Mouse (Mus musculus): Measurements from ENCODE around the gene Scamp1.

Gene Scamp1

DNA sequence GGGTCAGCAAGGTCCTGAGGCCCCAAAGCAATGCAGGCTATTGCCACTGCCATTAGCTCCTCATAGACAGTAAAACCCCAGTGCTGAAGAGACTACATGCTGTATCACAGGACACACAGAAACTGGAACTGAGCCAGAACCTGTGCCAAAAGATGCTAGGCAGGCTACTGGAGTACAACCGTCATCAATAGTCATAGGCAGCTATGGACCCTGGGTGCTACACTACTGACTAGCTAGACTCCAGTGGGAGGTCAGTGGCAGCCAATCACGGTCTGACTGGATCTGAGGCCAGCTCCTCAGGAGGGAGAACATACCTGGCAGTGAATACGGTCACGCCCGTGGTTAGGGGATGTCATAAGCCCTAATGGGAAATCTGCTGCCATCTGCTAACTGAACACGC, 14.4 kb downstream of the Scamp1 start:
- DNase-seq (ENCODE audit: low spot score in 2 of 2), result no peak

DNA sequence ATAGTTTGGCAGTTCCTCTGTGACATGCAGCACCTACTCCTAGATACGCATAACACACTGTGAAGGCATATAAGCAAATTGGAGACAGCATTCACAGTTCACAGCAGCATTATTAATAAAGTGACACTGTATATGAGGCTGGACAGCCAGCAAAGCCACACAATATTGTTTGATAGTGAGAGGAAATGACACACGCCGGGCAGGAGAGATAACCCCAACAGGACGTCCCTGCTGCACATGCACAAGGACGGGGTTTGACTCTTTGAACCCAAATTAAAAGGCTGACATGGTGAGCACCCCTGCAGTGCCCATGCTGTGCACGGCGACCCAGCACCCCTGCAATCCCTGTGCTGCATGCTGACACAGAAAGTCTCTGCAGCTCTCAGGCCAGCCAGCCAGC, 17.5 kb downstream of the Scamp1 start:
- DNase-seq (ENCODE audit: low spot score in 2 of 2), result no peak

GRCm38 (mm10) chr13:94267190-94267589, 18.5 kb downstream of the Scamp1 start:
- no peak for DNase-seq (ENCODE audit: low spot score in 2 of 2)

GRCm38 (mm10) chr13:94266530-94266929, 19.1 kb downstream of the Scamp1 start:
- no peak for DNase-seq (ENCODE audit: low spot score in 2 of 2)

GRCm38 (mm10) chr13:94265291-94265690, 20.4 kb downstream of the Scamp1 start:
- DNase-seq (ENCODE audit: low spot score in 2 of 2), result no peak

GRCm38 (mm10) chr13:94263943-94264342, 21.7 kb downstream of the Scamp1 start:
- no peak for DNase-seq (ENCODE audit: low spot score in 2 of 2)

- no peak for DNase-seq (ENCODE audit: low spot score in 2 of 2)
Observed at GRCm38 (mm10) chr13:94262551-94262950, 23.1 kb downstream of the Scamp1 start.

DNA sequence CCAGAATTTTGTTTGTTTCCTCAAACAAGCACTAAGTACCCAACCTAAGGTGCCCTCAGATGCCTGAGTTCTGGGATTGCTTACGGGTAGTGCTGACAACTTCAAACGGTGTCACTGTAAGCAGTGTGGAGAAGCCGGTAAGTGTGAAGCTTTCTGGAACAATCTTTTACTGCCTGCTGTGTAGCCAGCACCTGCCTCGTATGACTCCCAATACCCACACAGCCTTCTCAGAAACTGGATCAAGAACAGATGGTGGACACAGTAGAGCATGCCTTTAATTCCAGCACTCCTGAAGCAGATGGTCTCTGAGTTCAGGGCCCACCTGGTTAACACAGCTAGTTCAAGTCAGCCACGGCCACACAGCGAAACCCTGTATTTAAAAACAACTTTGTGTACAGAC, 24.0 kb downstream of the Scamp1 start:
- no peak for DNase-seq (ENCODE audit: low spot score in 2 of 2)

- no peak for DNase-seq (ENCODE audit: low spot score in 2 of 2)
Observed at GRCm38 (mm10) chr13:94260961-94261360, 24.7 kb downstream of the Scamp1 start.

DNA sequence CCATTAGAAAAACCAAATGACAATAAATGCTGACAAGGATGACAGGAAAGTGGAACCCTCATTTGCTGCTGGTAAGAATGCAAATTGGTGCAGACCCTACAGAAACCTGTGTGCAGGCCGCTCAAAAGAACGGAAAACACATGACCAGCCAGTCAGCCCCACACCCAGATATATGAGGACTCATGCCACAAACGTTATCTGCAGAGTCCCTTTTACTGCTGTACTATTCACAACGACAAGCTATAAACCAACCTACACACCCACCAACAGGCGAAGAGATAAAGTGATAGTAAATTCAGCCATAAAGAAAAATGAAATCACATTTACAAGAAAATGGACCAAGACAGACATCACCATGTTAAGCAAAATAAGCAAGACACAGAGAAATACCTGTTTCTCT, 26.4 kb downstream of the Scamp1 start:
- no peak for DNase-seq (ENCODE audit: low spot score in 2 of 2)

GRCm38 (mm10) chr13:94258530-94258929, 27.1 kb downstream of the Scamp1 start:
- no peak for DNase-seq (ENCODE audit: low spot score in 2 of 2)

DNA sequence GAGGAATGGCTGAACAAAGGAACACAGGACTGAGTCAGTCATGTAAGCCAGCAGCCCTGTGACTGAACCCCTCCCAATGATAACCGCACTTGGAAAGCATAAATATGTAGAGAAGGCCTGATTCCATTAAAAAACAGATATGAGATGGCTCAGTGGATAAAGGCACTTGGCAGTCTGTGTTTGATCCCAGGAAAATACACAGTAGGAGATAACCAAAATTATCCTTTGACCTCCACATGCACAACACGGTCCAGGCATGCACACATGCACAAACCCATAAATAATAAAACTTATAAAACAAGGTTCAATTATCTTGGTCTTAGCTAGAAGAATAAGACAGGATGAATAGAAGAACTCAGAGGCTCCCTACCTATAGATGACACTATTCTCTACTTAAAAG, 27.9 kb downstream of the Scamp1 start:
- DNase-seq (ENCODE audit: low spot score in 2 of 2), result no peak

DNA sequence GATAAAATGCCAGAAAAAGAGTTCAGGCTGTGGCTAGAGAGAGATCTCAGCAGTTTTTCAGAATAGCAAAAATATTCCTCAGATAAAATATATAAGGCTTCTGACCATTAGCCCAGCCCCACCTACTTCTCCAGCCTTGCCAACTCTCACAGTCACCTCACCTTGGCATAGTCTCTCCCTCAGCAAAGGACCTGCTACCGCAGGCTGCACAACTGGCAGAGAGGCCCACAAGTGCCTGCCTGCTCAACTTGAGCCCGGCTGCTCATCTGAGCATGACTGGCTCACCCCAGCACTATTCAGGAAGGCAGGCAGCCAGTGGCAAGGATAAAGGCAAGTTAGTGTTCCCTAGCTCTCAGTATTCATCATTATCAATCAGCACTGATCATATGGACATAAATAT, 30.5 kb downstream of the Scamp1 start:
- DNase-seq (ENCODE audit: low spot score in 2 of 2), result no peak

- DNase-seq (ENCODE audit: low spot score in 2 of 2), result no peak
Observed at GRCm38 (mm10) chr13:94254286-94254685, 31.4 kb downstream of the Scamp1 start.

DNA sequence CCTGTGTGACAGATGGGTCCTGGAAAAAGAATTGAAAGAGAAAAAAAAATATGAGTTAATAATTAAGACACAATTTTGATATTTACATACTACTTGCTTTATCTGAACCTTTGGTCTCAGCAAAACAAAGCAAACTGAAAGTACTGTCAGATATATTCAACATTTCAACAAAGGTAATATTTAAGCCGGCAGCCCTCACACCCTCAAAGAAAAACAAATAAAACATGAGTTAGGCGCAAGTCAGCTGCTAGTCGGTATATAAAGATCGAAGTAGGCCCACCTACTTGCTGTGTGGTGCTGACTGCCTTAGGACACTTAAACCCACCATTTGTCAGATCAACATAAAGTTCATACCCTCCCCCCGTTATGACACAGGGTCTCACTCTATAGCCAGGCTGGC, 32.6 kb downstream of the Scamp1 start:
- no peak for DNase-seq (ENCODE audit: low spot score in 2 of 2)

GRCm38 (mm10) chr13:94250761-94251160, 34.9 kb downstream of the Scamp1 start:
- no peak for DNase-seq (ENCODE audit: low spot score in 2 of 2)

DNA sequence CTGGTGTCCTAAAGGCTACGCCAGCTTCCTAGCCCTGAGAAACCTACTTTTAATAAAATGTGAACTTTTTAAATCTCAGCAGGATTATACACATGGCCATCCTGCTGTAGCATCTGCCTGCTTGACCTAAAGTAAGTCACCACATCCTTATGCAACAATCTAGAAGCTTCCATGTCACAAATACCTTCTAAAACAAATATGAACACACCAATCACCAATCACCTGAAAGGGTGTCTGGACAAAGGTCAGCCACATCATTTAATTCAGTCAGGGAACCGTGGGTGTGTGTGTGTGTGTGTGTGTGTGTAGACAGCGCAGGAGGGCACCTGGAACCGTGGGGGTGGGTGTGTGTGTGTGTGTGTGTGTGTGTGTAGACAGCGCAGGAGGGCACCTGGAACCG, 35.5 kb downstream of the Scamp1 start:
- DNase-seq (ENCODE audit: low spot score in 2 of 2), result no peak

DNA sequence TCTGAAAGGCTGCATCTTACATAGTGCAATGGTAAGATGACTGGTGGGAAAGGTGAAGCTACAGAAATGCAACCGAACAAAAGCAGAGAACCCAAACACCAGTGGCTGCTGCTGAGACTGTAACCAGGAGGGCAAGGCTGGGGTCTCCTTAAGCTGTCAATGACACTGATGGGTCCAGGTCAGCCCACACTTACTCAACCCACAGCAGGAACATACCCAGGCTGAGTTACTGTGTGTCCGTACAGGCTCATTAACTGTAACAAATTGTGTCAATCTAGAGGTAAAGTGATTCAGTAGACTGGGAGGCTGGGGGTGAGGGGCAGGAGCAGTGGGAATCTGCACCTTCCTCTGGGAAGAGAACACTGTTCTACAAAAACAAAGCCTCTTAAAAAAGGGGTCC, 42.8 kb downstream of the Scamp1 start:
- no peak for DNase-seq (ENCODE audit: low spot score in 2 of 2)

GRCm38 (mm10) chr13:94241892-94242524, 43.6 kb downstream of the Scamp1 start:
- no peak for DNase-seq (ENCODE audit: low spot score in 2 of 2)

DNA sequence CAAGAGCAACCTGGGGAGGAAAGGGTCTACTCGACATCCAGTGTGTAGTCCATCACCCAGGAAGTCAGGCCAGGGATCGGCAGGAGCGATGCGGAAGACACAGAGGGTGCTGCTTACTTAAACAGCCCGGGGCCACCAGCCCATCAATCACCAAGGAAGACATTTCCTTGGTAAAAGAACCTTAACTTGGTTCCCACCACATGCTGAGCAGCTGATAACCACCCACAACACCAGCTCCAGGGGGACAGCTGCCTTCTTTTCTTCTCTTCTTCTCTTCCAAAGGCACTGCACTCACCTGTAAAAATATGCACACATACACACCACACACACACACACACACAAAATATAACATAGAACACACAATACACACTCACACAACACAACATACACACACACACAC, 44.8 kb downstream of the Scamp1 start:
- no peak for DNase-seq (ENCODE audit: low spot score in 2 of 2)

DNA sequence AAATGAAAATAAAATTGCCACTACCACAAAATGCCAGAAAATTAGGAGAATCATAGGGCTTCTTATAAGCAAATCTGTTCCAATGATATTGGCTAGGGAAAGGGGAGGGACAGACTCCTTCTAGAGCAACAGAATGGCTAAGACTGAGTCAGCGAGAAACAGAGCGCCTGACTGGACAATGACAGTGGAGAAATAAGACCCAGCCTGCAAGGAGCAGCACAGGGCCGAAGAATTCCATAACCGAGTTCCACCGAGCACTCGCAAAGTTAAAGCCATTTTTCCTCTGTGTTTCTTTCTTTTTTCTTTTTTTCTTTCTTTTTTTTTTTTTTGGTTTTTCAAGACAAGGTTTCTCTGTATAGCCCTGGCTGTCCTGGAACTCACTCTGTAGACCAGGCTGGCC, 45.5 kb downstream of the Scamp1 start:
- DNase-seq (ENCODE audit: low spot score in 2 of 2), result no peak

- no peak for DNase-seq (ENCODE audit: low spot score in 2 of 2)
Observed at GRCm38 (mm10) chr13:94239488-94239887, 46.2 kb downstream of the Scamp1 start.

GRCm38 (mm10) chr13:94231871-94232270, 53.8 kb downstream of the Scamp1 start:
- DNase-seq (ENCODE audit: low spot score in 2 of 2), result no peak

All from thymus, postnatal 10 days (tissue).